Mouse (Mus musculus) gonadal fat pad, adult 2 months (tissue): Measurements from ENCODE around the gene Xrcc6. TPM values are rescaled to one million over a fixed set of nuclear protein-coding genes. Genes with fewer than 3 reads are reported as not detected.
"Not testable (repeated sequence)": the region's sequence is repeated elsewhere in the genome, so short reads cannot be mapped to it uniquely, and the experiment has no call there.

Experiments
- DNase-seq: peaks from one replicate; pipeline ENCODE4 v3.0.0-alpha.2; 2012; ENCODE audit warnings: low read depth
- polyA plus RNA-seq: library from polyadenylated mRNA; depleted of rRNA; stranded (reverse); fragments of >200 nt; gene quantifications from 2 replicates; pipeline ENCODE4 v1.2.3, GENCODE M21; 2012

Gene Xrcc6
- polyA plus RNA-seq, 1 experiment, result 13.5 TPM

DNA sequence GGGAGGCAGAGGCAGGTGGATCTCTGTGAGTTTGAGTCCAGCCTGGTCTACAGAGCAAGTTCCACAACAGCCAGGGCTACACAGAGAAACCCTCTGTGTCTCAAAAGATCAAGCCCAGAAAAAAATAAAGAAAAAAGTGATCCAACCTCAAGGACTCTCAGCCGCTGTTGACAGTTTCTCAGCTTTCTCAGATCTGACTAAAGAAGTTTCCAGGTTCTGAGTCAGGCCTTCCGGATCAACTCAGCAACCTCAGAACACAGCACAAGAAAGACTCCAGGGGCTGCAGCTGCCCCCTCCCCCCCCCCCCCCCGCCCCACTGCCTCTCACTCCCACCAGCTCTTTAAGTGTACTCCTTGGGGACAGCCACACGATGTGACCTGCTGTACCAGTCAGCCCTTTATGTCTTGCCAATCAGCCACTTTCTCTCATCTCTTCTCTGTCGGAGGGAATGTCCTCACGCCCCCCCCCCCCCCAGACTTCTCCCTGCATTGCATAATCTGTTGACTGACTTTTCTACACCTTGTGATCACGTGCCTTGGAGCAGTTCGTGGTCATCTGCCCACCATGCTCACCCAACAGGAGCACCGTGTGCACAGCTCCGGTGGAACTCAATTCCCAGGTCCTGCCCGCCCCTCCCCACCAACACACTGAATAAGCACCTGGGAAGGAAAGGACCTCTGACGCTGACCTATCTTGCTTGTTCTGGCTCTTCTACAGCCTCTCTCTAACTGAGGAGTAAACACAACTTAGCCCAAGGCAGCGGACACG, 21.4 kb upstream of the Xrcc6 start:
- no peak for DNase-seq

DNA sequence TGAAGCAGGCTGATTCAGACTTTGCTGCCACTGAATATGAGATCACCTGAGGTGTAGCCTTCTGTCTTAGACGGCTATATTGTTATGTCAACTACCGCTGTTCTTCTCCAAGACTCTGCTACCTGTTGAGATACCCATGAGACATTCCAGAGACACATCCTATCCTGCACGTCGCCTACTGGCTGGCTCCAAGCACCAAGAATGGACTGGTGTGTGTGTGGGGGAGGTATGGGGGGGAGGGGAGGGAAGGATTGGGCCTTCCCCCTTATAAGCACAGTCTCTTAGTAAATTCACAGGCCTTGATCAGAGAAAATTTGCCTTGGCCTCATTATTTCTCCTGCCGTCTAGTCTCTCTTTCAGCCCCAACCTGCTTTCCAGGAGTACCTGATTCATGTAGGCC, 19.8 kb upstream of the Xrcc6 start:
- no peak for DNase-seq

- no peak for DNase-seq
Observed at GRCm38 (mm10) chr15:81968447-81968846, 19.2 kb upstream of the Xrcc6 start.

GRCm38 (mm10) chr15:81969173-81969572, 18.5 kb upstream of the Xrcc6 start:
- DNase-seq, result no peak

GRCm38 (mm10) chr15:81969635-81970034, 18.0 kb upstream of the Xrcc6 start:
- DNase-seq, result not testable (repeated sequence)

DNA sequence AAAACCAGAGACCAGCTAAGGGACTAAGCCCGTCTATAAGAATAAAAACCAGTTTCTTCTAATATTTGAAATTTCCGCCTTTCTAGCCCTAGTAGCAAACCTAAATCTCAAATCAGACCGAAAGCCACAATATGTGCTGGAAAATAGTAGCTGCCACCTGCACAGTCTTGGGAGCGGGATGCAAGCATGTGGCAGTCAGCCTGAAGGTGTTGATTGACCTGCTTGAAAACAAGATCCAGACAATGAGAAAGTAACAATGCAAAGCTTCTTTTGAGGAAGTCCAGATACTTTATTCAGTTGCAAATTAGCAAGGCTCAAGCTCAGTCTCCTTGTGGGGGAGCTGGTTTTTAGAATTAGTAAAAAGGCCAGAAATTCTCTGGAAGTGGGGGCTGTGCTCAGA, 17.1 kb upstream of the Xrcc6 start:
- DNase-seq, result not testable (repeated sequence)

GRCm38 (mm10) chr15:81975156-81975555, 12.5 kb upstream of the Xrcc6 start:
- DNase-seq, result not testable (repeated sequence)

- DNase-seq, result no peak
Observed at GRCm38 (mm10) chr15:81980321-81980720, 7.3 kb upstream of the Xrcc6 start, which contains the start of gene 1700029P11Rik. Gene 1700029P11Rik (plus strand): TSS chr15:81980540.

DNA sequence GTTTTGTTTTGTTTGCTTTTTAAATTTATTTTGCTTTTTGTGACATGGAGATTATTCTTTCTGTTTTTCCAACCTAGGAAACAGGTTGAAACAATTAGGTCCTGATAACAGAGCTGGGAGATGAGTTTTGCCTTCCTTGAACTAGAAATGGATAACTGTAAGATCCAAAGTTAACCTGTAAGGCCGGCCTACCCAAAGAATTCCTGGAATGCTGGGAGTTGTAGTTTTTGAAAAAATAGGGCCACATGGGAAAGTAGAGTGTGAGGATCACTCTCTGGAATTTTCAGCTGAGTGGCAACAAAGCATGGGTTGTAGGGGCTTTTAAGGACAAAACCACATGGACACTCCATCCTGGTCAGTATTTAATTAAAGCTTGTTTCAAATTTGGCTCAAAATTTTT, 5.5 kb upstream of the Xrcc6 start:
- DNase-seq, result no peak

GRCm38 (mm10) chr15:81985267-81986161, 2.1 kb upstream of the Xrcc6 start:
- DNase-seq, result no peak

DNA sequence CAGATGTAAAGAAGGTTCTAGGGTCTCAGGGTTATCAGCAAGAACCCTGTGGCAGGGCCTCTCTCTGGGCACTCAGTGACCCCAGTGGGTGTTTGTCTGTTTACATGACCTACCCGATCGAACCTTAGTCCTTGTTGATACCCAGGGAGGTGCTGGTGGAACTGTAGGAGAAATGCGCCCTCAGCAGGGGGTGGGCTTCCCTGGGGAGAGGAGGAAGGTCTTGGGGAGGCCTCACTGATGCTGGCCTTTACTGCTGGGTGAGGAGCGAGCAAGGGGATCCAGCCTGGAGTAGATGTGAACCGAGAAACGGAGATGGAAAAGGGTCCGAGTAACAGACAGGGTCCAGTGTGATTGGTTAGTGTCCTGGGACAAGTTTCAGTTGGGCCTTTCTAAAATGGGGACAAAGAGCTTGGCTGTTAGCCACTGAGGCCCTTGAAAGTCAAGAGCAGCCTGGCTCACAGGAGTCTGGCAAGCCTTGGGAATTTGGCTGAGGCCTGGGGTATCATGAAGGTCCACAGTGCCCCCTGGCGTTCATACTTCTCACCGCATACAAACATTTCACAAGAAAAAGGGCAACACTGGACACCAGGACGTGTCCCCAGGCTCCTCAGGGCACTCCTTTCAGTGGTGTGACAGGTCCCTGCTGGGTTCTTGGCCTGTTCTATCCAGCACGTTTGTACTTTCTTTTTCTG, 1.9 kb downstream of the Xrcc6 start:
- no peak for DNase-seq

DNA sequence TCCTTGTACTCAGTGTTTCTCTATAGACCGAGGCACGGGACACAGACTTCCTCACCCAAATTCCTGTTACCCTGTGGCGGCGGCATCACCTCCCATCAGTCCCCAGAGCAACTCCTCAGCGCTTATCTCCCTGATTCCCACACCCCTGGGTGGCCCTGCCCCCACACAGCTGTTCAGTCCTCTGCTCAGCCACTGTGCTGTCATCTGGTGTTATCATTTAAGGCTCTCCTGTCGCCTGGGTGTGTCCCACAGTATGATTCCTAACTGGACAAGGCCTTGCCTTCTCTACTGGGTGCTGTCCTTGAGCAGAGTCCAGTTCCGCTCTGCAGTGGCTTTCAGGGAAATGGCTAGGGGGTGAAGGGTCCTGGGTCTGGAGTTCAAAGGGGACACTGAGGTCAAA, 2.9 kb downstream of the Xrcc6 start:
- no peak for DNase-seq

- no peak for DNase-seq
Observed at GRCm38 (mm10) chr15:81993992-81994391, 6.4 kb downstream of the Xrcc6 start.

GRCm38 (mm10) chr15:82004257-82004656, 16.6 kb downstream of the Xrcc6 start:
- DNase-seq, result no peak

DNA sequence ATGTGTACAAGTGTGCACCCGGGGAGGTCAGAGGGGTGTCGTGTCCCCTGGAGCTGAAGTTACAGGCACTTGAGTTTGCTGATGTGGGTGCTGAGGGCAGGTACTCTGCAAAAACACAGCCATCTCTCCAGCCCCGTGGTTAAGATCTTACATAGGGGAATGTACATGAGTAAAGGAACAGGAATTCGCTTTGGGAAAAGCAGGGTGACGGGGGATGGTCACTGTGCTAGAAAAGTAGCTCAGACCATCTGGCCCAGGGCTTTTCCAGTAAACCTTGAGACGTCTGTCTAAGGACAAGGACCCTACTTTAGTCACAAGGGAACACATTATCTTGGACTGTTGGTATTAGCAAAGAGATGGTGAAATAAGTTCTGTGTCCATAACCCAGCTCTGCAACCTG, 24.3 kb downstream of the Xrcc6 start:
- DNase-seq, result no peak

DNA sequence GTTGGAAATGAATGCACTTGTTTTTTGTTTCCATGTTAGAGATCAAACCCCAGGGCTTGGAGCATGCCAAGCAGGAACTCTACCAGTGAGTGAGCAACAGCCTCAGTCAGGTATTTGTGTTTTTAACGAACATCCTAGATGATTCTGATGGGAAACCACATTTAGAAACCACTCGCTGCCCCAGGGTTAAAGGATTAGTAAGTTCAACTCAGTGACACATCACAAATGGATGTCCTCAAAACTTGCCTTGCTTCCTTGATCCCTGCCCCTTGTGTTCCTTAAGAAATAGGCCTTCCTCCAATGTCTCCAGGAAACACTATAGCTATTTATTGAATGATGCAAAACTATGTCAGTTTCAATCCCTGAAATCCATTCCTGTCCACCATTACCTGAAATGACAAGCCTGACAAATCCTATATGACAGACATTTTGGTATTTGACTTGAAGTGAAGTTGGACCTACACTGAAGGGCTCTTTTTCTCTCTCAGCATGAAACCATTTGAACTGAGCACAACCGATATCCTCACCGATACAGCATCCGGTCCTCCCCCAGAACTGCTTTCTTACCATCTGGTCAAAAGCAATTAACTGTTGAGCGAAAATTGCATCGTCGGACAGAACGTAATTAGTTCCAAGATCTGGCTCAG, 27.2 kb downstream of the Xrcc6 start:
- DNase-seq, result peak; percentile 63

DNA sequence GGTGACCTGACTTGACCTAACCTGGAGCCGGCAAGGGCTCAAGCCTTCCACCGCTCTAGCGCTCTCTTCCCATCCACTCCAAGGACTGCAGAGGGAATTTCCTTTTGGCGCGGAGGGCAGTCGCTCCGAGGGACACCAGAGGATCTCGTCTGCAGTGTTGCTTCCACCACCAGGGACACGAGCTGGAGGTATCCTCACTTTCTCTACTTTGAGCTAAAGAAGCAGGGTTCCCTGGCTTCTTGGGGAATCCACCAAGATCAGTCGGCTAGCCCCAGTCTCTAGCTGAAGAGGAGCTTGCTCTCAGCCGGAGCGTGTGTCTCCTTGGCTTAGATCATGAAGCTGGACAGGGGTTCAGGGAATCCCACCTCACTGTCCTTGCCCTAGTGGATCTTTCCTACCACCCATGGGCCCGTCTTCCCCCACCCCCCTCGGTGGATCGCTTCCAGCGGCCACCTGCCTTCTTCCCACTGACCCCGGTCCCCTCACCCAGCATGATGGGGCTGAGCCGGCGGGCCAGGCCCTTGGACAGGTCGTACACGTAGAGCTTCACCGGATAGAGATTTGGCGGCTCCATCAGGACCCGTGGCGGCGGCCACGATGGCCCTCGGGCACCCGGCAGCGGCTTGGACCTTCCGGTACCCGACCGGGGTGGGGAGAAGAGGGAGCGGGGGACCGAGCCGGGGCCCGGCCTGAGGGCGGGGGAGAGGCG, 27.9 kb downstream of the Xrcc6 start:
- no peak for DNase-seq

DNA sequence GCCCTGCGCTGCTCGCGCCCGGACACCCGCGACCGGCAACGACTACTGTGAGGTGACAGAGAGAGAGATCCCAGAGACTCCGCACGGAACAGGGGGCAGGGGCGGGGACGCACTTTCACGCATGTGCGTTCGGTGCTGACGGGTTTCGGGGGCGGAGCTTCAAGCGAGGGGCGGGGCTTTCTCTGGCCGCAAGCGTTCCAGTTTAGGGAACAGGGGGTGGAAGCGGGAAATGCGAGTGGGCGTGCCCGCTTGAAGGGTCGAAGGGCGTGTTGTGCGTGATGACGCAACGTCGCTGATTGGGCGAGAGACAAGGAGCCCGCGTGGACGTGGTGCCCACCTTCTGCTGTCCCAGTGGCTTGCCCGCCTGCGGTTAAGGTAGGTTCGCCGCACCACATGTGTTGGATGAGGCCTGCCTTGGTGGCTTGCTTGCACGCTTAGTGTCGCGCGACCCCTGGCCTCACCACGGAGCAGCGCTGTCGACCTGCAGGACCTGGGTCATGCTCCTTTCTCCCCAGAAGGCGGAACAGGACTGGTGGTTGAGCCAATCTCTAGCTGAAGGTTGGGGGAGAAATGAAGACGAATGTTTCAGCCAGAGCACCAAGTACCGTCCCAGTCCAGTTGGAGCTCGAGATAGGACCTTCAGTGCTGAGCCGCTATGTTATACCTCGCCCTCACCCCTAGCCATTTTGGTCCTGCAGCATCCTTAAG, 28.6 kb downstream of the Xrcc6 start:
- DNase-seq, result no peak

DNA sequence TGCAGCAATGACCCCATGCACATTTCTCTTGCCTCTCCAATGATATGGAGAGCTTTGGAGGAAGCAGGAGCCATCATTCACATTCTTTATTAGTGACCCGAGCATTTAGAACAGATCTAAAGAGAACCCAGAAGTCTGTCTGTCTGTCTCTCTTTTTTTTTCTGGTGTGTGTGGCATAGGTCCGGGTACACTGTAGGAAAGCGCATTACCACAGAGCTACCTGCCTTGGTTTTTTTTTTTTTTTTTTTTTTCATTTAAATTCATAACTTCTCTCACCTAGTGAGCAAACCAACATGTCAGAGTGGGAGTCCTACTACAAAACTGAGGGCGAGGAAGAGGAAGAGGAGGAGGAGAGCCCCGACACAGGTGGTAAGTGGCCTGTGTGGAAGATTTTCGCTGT, 29.2 kb downstream of the Xrcc6 start:
- no peak for DNase-seq

GRCm38 (mm10) chr15:82017461-82017860, 29.8 kb downstream of the Xrcc6 start:
- DNase-seq, result no peak
